Mouse (Mus musculus) kidney, adult 2 months (tissue): Measurements from ENCODE around the gene Zfp511. TPM values are rescaled to one million over a fixed set of nuclear protein-coding genes. Genes with fewer than 3 reads are reported as not detected.

ENCODE experiments used
- DNase-seq: peaks from one replicate; pipeline ENCODE4 v3.0.0; 2021
- H3K27ac ChIP-seq: fragments of 200-500 bp; 2 replicates; pipeline ENCODE4 v1.5.1; 2012; ENCODE audit warnings: low read depth, low read length, control low read depth, inconsistent platforms; ENCODE audit not compliant: insufficient read depth
- H3K27me3 ChIP-seq: fragments of 200-500 bp; replicated peaks from 2 replicates; pipeline ENCODE4 v1.6.1; 2012; ENCODE audit warnings: mild to moderate bottlenecking, moderate library complexity, low read length, inconsistent platforms; ENCODE audit not compliant: control insufficient read depth, insufficient read depth
- H3K36me3 ChIP-seq: fragments of 200-500 bp; 2 replicates; pipeline ENCODE4 v1.6.1; 2012; ENCODE audit warnings: mild to moderate bottlenecking, moderate library complexity, low read length, inconsistent platforms; ENCODE audit not compliant: control insufficient read depth, insufficient read depth
- H3K4me1 ChIP-seq: fragments of 200-500 bp; 2 replicates; pipeline ENCODE4 v1.6.1; 2011; ENCODE audit warnings: low read length; ENCODE audit not compliant: control insufficient read depth, insufficient read depth
- H3K4me3 ChIP-seq: fragments of 200-500 bp; 2 replicates; pipeline ENCODE4 v1.5.1; 2011; ENCODE audit warnings: mild to moderate bottlenecking, low read depth, low read length, control low read depth; ENCODE audit not compliant: insufficient read depth
- CTCF ChIP-seq: fragments of 200-500 bp; conservative IDR thresholded peaks from 2 replicates; pipeline ENCODE4 v1.5.1; 2011; ENCODE audit warnings: low read depth, mild to moderate bottlenecking, control low read depth, low read length, moderate library complexity, mixed read lengths; ENCODE audit not compliant: insufficient read depth, insufficient read length
- POLR2A ChIP-seq: fragments of 200-500 bp; IDR thresholded peaks from one replicate; pipeline ENCODE4 v1.6.1; 2011; ENCODE audit warnings: low read depth, low read length, control low read depth
- WGBS: fragments of 180-500 bp; shearing (Covaris S2); methylation state at CpG from one replicate; pipeline ENCODE4 v1.1.7; 2018; 5-methylcytosine and 5-hydroxymethylcytosine counted together
- polyA plus RNA-seq: library from polyadenylated mRNA; depleted of rRNA; stranded (reverse); fragments of >200 nt; gene quantifications from 2 replicates; pipeline ENCODE4 v1.2.3, GENCODE M21; 2012; rRNA removed

The Zfp511 gene
- polyA plus RNA-seq: 28.6 and 43.3 TPM in 2 replicates

DNA sequence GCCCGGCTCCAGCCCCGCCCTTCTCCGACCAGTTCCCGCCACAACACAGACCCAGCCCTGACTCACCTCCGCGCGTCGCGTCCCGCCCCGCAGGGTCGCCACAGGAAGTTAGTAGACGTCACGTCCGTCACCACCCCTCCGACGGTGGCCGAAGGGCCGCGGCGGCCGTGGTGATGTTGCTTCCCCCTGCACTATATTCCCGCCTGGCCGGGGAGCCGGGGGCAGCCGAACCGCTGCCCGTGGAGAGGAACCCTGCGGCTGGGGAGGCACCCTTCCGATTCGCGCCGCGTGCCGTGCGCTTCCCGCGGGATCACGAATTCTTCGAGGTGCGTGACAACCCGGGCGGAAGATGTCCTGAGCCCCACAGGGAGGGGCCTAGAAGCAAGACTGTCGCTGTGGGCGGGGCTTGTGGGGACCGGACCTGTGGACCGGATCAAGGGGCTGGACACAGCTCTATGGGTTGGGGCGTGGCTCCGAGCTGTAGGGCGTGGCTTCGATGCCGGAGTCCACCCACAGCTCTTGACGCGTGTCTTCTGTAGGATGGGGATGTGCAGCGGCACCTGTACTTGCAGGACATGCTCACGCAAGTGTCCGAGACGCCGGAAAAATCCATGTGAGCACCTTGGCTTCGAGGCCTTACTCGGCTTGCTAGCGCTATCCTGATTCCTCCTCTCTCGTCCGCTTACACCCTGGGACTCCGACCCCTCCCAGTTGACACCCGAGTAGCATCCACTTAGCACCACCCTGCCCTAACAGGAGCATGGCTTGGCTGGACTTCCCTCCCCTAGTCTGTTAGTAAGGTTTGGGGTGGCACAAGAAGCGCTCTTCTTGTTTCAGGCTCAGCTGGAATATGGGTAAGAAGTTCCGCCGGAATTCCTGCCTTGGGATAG is at the start of gene Zfp511, which contains the start of gene Tubgcp2:
Zfp511 (plus strand) TSS at position 111 of the 890 bp plus-strand sequence.
Tubgcp2 (minus strand) TSS at position 389 of the 890 bp plus-strand sequence.
- peak within 1 kb of the TSS; percentile 76 for H3K4me3 ChIP-seq
- DNase-seq: peak; percentile 99
- 1% methylated on average over 69 of the region's 69 CpGs for WGBS
- H3K36me3 ChIP-seq: no peaks in the 10 kb centered on the region
- H3K27me3 ChIP-seq: no peaks in the 10 kb centered on the region
- no peak for TF ChIP-seq CTCF
- TF ChIP-seq POLR2A: peak; percentile 48
- H3K27ac ChIP-seq: peak within 1 kb of the TSS; percentile 81
- H3K4me1 ChIP-seq: no peaks in the 10 kb centered on the region

DNA sequence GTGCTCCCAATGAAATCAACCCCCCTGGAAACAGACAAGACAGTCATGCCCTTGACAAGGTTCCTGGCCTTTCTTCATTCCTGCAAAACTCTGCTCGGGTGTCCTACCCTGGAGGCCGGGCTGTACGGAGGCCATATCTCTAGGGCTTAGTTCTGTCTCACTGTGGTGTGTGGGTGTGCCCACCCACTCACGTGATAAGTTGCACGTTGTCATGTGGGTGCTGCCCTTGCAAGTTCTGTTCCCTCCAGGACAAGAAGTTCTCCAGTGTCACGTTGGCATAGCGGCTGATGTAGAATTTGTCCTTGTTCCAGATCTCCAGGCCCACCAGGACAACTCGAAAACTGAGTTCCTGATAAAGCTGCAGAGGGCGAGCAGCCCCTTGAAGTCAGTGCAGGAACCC is 47.9 kb upstream of the Zfp511 start:
- H3K4me3 ChIP-seq: no peak overlapping the region
- no peak for DNase-seq
- 84% methylated on average over 9 of the region's 9 CpGs for WGBS
- no peak for TF ChIP-seq CTCF
- H3K27ac ChIP-seq: no peak overlapping the region
- H3K36me3 ChIP-seq: no peaks in the 10 kb centered on the region
- H3K4me1 ChIP-seq: no peaks in the 10 kb centered on the region
- H3K27me3 ChIP-seq: no peaks in the 10 kb centered on the region

DNA sequence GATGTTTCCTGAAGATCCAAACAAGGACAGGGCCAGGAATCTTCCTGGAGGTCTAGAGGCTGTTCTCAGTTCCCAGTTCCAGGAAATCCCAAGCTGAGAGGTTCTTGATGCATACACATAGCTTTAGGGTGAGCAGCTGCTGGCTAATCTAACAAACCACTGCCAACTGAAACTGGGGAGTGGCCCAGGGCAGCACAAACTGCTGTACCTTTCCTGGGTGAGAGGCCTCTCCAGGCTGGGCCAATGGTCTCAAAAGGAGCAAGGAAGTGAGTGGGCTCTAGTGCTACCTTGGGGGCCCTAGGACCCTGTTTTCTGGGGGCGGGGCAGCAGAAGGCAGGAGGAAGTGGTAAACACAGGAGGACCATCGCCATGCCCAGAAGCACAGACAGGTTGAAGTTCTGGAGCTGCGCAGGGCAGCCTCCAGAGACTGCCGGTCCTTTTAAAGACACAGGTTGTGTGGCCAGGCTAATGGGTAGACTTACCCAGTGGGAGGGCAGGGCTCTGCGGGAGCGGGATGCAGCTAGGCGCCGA is 45.3 kb upstream of the Zfp511 start:
- no peak for DNase-seq
- Histone ChIP-seq H3K4me1 (no peaks in the 10 kb centered on the region), H3K27ac (no peak overlapping the region), H3K36me3 (no peaks in the 10 kb centered on the region), H3K27me3 (no peaks in the 10 kb centered on the region), H3K4me3 (no peak overlapping the region)
- no peak for TF ChIP-seq POLR2A
- TF ChIP-seq CTCF: no peak
- 72% methylated on average over 8 of the region's 8 CpGs for WGBS

DNA sequence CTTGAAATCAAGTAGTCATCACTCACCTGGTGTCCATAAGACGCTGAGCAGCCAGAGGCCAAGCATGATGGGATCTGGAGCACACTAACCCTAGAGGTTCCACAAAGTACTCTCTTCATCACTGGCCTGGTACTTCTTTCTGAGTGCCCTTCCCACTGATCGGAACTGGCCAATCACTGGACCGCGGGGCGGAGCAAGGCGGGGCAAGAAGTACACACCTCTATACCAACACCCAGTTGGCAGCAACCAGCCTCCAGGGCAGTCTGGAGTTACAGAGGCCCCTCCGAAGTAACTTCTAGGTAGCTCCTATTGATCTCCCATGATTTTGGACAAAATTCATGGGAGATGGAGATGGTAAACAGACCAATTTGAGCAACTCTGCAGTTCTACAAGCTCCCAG is 43.8 kb upstream of the Zfp511 start, which contains the start of gene Adam8:
Adam8 (minus strand) TSS at position 157 of the 400 bp plus-strand sequence.
- Histone ChIP-seq H3K27ac (no peak within 1 kb of the TSS), H3K27me3 (no peaks in the 10 kb centered on the region), H3K36me3 (no peaks in the 10 kb centered on the region), H3K4me1 (no peaks in the 10 kb centered on the region), H3K4me3 (no peak within 1 kb of the TSS)
- TF ChIP-seq POLR2A (no peak), CTCF (no peak)
- WGBS: 26% methylated on average over 7 of the region's 7 CpGs
- DNase-seq: peak; percentile 36

DNA sequence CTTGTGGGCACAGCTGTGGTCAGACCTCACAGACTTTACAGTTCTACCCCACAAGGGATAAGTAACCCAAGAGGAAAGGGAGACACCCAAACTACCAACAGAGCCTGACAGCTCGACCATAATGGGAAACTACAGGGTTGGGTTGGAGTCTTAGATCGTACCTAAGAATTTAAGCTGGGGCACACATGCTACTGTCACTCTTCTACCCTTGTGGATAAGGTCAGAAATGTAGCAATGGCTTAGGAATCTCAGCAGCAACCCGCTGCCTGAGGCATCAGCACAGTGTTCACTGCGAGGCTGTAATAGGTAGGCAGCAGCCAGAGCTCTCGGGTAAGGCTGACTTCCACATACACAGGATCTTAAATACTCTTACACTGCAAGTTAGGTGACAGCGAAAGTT is 42.7 kb upstream of the Zfp511 start:
- WGBS: 92% methylated on average over 6 of the region's 6 CpGs
- no peaks in the 10 kb centered on the region for H3K4me1 ChIP-seq
- no peak for DNase-seq
- no peak overlapping the region for H3K4me3 ChIP-seq
- no peak overlapping the region for H3K27ac ChIP-seq
- no peak for TF ChIP-seq POLR2A
- TF ChIP-seq CTCF: no peak
- H3K36me3 ChIP-seq: no peaks in the 10 kb centered on the region
- H3K27me3 ChIP-seq: no peaks in the 10 kb centered on the region

DNA sequence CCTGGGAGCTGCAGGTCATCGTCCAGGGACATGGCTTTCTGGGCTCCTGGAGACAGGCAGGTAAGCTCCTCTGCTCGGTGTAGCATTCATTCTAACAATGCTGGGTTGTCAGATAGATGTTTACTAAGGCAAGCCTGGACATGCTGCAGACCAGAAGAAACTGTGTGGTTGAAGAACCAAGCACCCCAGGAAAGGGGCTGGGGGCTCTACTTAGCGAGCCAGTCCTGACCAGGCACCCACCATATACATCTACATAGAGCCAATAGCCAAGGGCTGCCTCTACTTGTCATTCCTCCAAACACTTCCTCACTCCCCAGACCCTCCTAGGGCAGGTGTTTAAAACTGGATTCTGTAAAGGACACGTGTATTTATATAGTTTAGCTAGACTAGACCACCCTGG is 42.0 kb upstream of the Zfp511 start:
- 85% methylated on average over 4 of the region's 4 CpGs for WGBS
- Histone ChIP-seq H3K4me1 (no peaks in the 10 kb centered on the region), H3K36me3 (no peaks in the 10 kb centered on the region), H3K27ac (no peak overlapping the region), H3K27me3 (no peaks in the 10 kb centered on the region), H3K4me3 (no peak overlapping the region)
- TF ChIP-seq POLR2A (no peak), CTCF (no peak)
- DNase-seq: no peak

DNA sequence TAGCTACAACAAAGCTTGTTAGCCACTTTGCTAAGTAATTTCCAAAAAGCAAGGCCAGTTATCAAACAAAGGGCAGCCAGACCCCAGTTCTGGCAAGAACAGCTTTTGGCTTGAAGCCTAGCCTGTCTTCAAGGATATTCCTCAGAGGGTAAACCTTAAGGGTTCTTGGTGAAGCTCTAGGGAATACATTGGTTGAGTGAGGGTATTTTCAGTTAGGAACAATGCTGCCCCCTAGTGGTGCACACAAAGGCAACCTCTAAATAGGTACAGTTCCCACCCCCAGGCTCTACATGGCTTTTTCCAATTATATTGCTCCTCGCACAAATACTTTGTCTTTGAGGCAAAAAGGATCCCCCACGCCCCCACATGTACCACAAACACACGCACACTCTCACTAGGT is 41.5 kb upstream of the Zfp511 start:
- TF ChIP-seq CTCF (peak; percentile 58), POLR2A (no peak)
- peak; percentile 60 for DNase-seq
- H3K27ac ChIP-seq: no peak overlapping the region
- H3K27me3 ChIP-seq: no peaks in the 10 kb centered on the region
- no peaks in the 10 kb centered on the region; the same call in 1 of the 2 replicates for H3K36me3 ChIP-seq
- no peaks in the 10 kb centered on the region for H3K4me1 ChIP-seq
- 32% methylated on average over 3 of the region's 3 CpGs for WGBS
- H3K4me3 ChIP-seq: no peak overlapping the region
